Mouse (Mus musculus): ENCODE measurements at regions not wholly inside any gene's neighbourhood (a gene's known extent, or its start where the extent isn't known, plus 50 kb on each side); places are given as distances from the start of the nearest gene placed in this dataset.

DNA sequence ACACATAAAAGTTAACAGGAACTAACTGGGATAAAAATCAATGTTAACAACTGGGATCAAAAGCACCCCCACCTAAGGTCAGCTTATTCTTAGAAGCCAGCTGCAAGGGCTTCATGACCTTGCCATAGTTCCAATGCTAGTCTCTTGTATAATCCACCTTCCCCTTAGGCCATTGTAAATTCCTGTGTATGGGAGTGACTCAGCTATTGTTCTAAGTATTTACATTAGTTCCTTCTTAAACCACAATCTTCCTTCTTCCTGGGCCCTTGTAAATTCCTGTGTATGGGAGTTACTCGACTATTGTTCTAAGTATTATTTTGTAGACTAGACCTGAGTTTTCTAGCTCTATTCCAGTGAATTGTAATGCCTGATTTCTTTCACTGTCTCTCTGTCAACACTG is 173.6 kb upstream of the Sema3d start:
- WGBS: 34% methylated on average over 1 of the region's 1 CpGs
- no peaks in the 10 kb centered on the region for H3K4me1 ChIP-seq (ENCODE audit: control insufficient read depth, insufficient read depth, low read length)
- H3K4me3 ChIP-seq (replicated peaks; ENCODE audit: extremely low read depth, low read depth, low read length): no peak overlapping the region
- TF ChIP-seq CTCF (IDR thresholded peaks at IDR 0.05; ENCODE audit: insufficient read depth, low read length): no peak
- TF ChIP-seq POLR2A (IDR thresholded peaks at IDR 0.05; ENCODE audit: borderline replicate concordance, extremely low read depth, low read depth, low read length): no peak
- no peak for DNase-seq

GRCm38 (mm10) chr5:12213448-12213847 is 169.7 kb upstream of the Sema3d start:
- TF ChIP-seq POLR2A (IDR thresholded peaks at IDR 0.05; ENCODE audit: borderline replicate concordance, extremely low read depth, low read depth, low read length) (no peak), CTCF (IDR thresholded peaks at IDR 0.05; ENCODE audit: insufficient read depth, low read length) (no peak)
- Histone ChIP-seq H3K4me1 (ENCODE audit: control insufficient read depth, insufficient read depth, low read length) (no peaks in the 10 kb centered on the region), H3K4me3 (replicated peaks; ENCODE audit: extremely low read depth, low read depth, low read length) (no peak overlapping the region)
- WGBS: 77% methylated on average over 3 of the region's 3 CpGs
- no peak for DNase-seq

DNA sequence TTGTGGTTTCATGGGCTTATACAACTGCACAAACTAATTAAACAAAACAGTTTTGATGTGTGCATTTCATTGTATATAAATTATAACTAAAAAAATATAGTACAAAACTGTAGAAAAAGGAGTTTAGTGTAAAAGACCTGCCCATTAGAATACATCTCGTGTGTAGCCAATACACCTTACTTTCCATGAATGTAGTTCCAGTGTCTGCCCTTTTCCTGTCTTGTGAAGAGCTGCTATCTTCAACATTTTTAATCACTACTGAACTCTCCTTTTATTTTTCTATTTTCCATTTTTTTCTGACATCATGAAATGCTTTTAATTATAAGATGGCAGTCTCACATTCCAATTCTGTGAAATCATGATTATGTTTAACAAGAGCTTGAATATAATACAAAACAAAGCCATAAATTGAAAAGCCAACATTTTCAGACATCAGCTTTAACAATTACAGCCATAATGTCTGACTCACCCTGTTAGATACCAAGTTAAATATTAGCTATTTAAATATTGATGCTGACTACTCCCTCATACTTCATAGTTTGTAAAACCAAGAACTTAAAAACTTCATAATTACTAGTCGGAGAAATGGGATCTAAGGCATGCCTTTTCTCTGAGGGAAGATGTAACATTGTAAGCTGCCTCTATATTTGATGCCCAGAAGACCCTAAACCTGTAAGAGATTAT is 163.6 kb upstream of the Sema3d start:
- H3K4me1 ChIP-seq (ENCODE audit: control insufficient read depth, insufficient read depth, low read length): no peaks in the 10 kb centered on the region
- 68% methylated on average over 2 of the region's 2 CpGs for WGBS
- TF ChIP-seq POLR2A (IDR thresholded peaks at IDR 0.05; ENCODE audit: borderline replicate concordance, extremely low read depth, low read depth, low read length) (no peak), CTCF (IDR thresholded peaks at IDR 0.05; ENCODE audit: insufficient read depth, low read length) (no peak)
- no peak overlapping the region for H3K4me3 ChIP-seq (replicated peaks; ENCODE audit: extremely low read depth, low read depth, low read length)
- no peak for DNase-seq

DNA sequence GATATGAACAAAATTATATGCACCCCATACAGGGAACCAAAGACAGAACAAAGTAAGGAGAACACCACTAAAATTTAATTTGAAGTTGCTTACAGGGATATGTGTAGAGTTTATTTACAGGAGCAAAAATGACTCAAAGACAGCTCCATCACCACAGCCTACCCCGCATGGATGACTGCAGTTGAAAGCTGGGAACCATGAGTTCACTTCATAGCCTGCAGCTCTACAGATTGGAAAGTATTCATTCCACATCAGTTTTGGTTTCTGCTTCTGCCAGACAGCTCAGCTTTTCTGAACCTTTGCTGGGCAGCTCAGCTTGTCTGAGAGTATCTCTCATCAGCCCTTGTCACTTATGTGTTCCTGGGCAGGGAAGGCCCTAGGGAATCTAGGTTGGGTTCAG is 160.6 kb upstream of the Sema3d start:
- Histone ChIP-seq H3K4me3 (replicated peaks; ENCODE audit: extremely low read depth, low read depth, low read length) (no peak overlapping the region), H3K4me1 (ENCODE audit: control insufficient read depth, insufficient read depth, low read length) (no peaks in the 10 kb centered on the region)
- WGBS: 86% methylated on average over 1 of the region's 1 CpGs
- TF ChIP-seq CTCF (IDR thresholded peaks at IDR 0.05; ENCODE audit: insufficient read depth, low read length) (no peak), POLR2A (IDR thresholded peaks at IDR 0.05; ENCODE audit: borderline replicate concordance, extremely low read depth, low read depth, low read length) (no peak)
- no peak for DNase-seq

DNA sequence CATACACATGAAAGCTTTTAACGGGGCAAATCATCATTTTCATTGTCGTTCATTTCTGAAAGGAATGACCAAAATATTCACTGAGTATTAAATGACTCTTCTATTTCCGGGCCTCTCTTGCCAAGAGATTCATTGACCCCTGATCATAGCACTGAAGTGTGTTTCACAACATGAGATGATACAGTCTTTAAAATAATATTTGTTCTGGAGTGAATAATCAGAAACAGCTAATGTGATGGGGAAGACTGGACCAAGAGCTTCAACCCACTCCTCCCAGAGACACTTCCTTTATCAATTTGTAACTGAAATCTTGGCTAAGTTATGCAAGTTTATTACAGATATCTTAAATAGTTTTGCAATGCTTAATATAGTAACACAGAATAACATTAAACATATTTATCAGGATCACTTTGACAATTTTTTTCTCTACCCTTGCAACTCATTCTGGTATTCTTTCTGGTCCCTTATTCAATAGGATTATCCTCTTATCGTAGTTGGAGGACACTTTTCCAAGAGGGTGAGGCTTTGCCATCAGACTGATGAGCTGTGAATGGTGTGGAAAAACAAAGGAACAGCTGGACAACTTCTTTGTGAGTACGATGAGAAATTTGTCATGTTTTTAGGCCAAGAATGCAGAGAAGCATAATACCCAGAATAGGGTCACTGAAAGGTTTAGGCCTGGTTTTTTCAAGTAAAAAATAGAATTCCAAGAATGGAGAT is 149.6 kb upstream of the Sema3d start:
- TF ChIP-seq CTCF (IDR thresholded peaks at IDR 0.05; ENCODE audit: insufficient read depth, low read length) (no peak), POLR2A (IDR thresholded peaks at IDR 0.05; ENCODE audit: borderline replicate concordance, extremely low read depth, low read depth, low read length) (no peak)
- H3K4me1 ChIP-seq (ENCODE audit: control insufficient read depth, insufficient read depth, low read length): no peaks in the 10 kb centered on the region
- DNase-seq: no peak

GRCm38 (mm10) chr5:12243179-12243805 is 139.9 kb upstream of the Sema3d start:
- Histone ChIP-seq H3K4me1 (ENCODE audit: control insufficient read depth, insufficient read depth, low read length) (no peaks in the 10 kb centered on the region), H3K4me3 (replicated peaks; ENCODE audit: extremely low read depth, low read depth, low read length) (no peak overlapping the region)
- 45% methylated on average over 9 of the region's 9 CpGs for WGBS
- no peak for TF ChIP-seq CTCF (IDR thresholded peaks at IDR 0.05; ENCODE audit: insufficient read depth, low read length)
- TF ChIP-seq POLR2A (IDR thresholded peaks at IDR 0.05; ENCODE audit: borderline replicate concordance, extremely low read depth, low read depth, low read length): no peak
- no peak for DNase-seq

More for the DNA sequence above, 149.6 kb upstream of the Sema3d start:
- 56% methylated on average over 5 of the region's 5 CpGs for WGBS
- H3K4me3 ChIP-seq (replicated peaks; ENCODE audit: extremely low read depth, low read depth, low read length): no peak overlapping the region

- Histone ChIP-seq H3K4me3 (replicated peaks; ENCODE audit: extremely low read depth, low read depth, low read length) (no peak overlapping the region), H3K4me1 (ENCODE audit: control insufficient read depth, insufficient read depth, low read length) (no peaks in the 10 kb centered on the region)
- DNase-seq: no peak
Observed at GRCm38 (mm10) chr5:12293685-12294084, 89.5 kb upstream of the Sema3d start.

DNA sequence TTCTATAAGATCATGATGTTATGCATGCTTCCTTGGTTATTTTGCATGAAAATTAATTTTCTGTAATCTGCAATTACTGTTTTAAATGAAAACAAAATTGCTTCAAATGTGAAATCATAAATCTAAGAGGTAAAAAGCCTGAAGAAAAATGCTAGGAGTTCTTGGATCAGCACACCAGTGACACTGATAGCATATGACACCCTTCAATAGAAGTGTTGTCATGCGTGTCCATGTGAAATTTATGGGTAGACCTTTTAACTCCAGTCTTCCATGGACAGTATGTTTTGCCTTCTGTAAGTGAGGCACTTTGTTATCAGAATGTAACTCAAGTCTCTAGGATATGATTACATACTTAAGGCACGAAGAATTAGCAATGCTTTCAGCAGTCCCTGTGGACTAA is 85.9 kb upstream of the Sema3d start:
- no peaks in the 10 kb centered on the region for H3K4me1 ChIP-seq (ENCODE audit: control insufficient read depth, insufficient read depth, low read length)
- no peak for DNase-seq
- TF ChIP-seq CTCF (IDR thresholded peaks at IDR 0.05; ENCODE audit: insufficient read depth, low read length) (no peak), POLR2A (IDR thresholded peaks at IDR 0.05; ENCODE audit: borderline replicate concordance, extremely low read depth, low read depth, low read length) (no peak)
- no peak overlapping the region for H3K4me3 ChIP-seq (replicated peaks; ENCODE audit: extremely low read depth, low read depth, low read length)
- WGBS: 60% methylated on average over 2 of the region's 2 CpGs

More at GRCm38 (mm10) chr5:12293685-12294084, 89.5 kb upstream of the Sema3d start:
- WGBS: 23% methylated on average over 4 of the region's 4 CpGs
- TF ChIP-seq POLR2A (IDR thresholded peaks at IDR 0.05; ENCODE audit: borderline replicate concordance, extremely low read depth, low read depth, low read length) (no peak), CTCF (IDR thresholded peaks at IDR 0.05; ENCODE audit: insufficient read depth, low read length) (no peak)

- WGBS: 30% methylated on average over 4 of the region's 4 CpGs
- H3K4me1 ChIP-seq (ENCODE audit: control insufficient read depth, insufficient read depth, low read length): no peaks in the 10 kb centered on the region
- no peak for DNase-seq
Observed at GRCm38 (mm10) chr5:12301833-12302808, 81.1 kb upstream of the Sema3d start.

More at GRCm38 (mm10) chr5:12301833-12302808, 81.1 kb upstream of the Sema3d start:
- H3K4me3 ChIP-seq (replicated peaks; ENCODE audit: extremely low read depth, low read depth, low read length): no peak overlapping the region
- TF ChIP-seq CTCF (IDR thresholded peaks at IDR 0.05; ENCODE audit: insufficient read depth, low read length): no peak
- TF ChIP-seq POLR2A (IDR thresholded peaks at IDR 0.05; ENCODE audit: borderline replicate concordance, extremely low read depth, low read depth, low read length): no peak

Data from lung, adult 2 months (tissue).